Mouse (Mus musculus) CH12.LX (cell line): Measurements from ENCODE around the gene Gtf2h4. TPM values are rescaled to one million over a fixed set of nuclear protein-coding genes. Genes with fewer than 3 reads are reported as not detected.

ENCODE experiments used
- DNase-seq: peaks from one replicate; pipeline ENCODE4 v3.0.0-alpha.2; 2013; ENCODE audit errors: extremely low read depth
- H3K27ac ChIP-seq: 2 replicates; pipeline ENCODE4 v1.5.1; 2012; ENCODE audit warnings: low read depth, mild to moderate bottlenecking, control low read depth, moderate library complexity; ENCODE audit not compliant: insufficient read depth
- H3K27me3 ChIP-seq: replicated peaks from 2 replicates; pipeline ENCODE3; 2012; ENCODE audit warnings: inconsistent platforms
- H3K36me3 ChIP-seq, 2 experiments: replicated peaks in 1 of 2; 2 replicates each; pipeline versions ENCODE3 to v1.6.1; 2012; ENCODE audit warnings: inconsistent platforms in 1 of 2, low read length in 1 of 2, mild to moderate bottlenecking in 1 of 2, mixed read lengths in 1 of 2, moderate library complexity in 1 of 2; ENCODE audit not compliant: control insufficient read depth in 1 of 2, insufficient read depth in 1 of 2
- H3K4me1 ChIP-seq, 2 experiments: 2 replicates each; pipeline ENCODE4 v1.6.1; 2012; ENCODE audit warnings: inconsistent platforms in 1 of 2, moderate library complexity in 1 of 2; ENCODE audit not compliant: insufficient read depth in 2 of 2, control insufficient read depth in 1 of 2
- H3K4me2 ChIP-seq: 2 replicates; pipeline ENCODE4 v1.6.1; 2012; ENCODE audit warnings: low read depth, mild to moderate bottlenecking, control low read depth; ENCODE audit not compliant: poor library complexity, insufficient read depth, severe bottlenecking
- H3K4me3 ChIP-seq, 3 experiments: fragments of 150-350 bp in 1 of 3; sonication (generic) in 1 of 3; replicated peaks in 1 of 3; 2 replicates each; pipeline versions ENCODE3 to v1.5.1; 2011 to 2012; ENCODE audit warnings: low read depth in 2 of 3, low read length in 2 of 3, mild to moderate bottlenecking in 2 of 3, moderate library complexity in 2 of 3, control low read depth in 1 of 3, improper control_type of control experiment in 1 of 3, inconsistent platforms in 1 of 3, mixed read lengths in 1 of 3; ENCODE audit not compliant: poor library complexity in 1 of 3
- H3K79me2 ChIP-seq: replicated peaks from 2 replicates; pipeline ENCODE4 v1.6.1; 2012; ENCODE audit warnings: mild to moderate bottlenecking, moderate library complexity; ENCODE audit not compliant: control insufficient read depth, poor library complexity, insufficient read depth, severe bottlenecking; ENCODE audit errors: extremely low read depth
- H3K9ac ChIP-seq: 2 replicates; pipeline ENCODE4 v1.6.1; 2012; ENCODE audit warnings: low read depth, mild to moderate bottlenecking, control low read depth, moderate library complexity; ENCODE audit not compliant: insufficient read depth
- H3K9me3 ChIP-seq: replicated peaks from 2 replicates; pipeline ENCODE3; 2012; ENCODE audit warnings: low read length, inconsistent platforms, mixed read lengths
- BHLHE40 ChIP-seq: IDR thresholded peaks from 2 replicates; pipeline ENCODE4 v1.6.1; 2011; ENCODE audit warnings: mild to moderate bottlenecking, low read depth, low read length, improper control_type of control experiment
- CHD1 ChIP-seq: IDR thresholded peaks from 2 replicates; pipeline ENCODE4 v1.6.1; 2012; ENCODE audit warnings: low read depth, low read length, improper control_type of control experiment, inconsistent platforms
- CHD2 ChIP-seq: IDR thresholded peaks from 2 replicates; pipeline ENCODE4 v1.6.1; 2011; ENCODE audit warnings: low read length, improper control_type of control experiment
- CTCF ChIP-seq, 2 experiments: IDR thresholded peaks in 1 of 2; conservative IDR thresholded peaks in 1 of 2; 2 replicates each; pipeline ENCODE4 v1.5.1; 2011 to 2012; ENCODE audit warnings: low read depth in 2 of 2, low read length in 2 of 2, improper control_type of control experiment in 1 of 2, inconsistent platforms in 1 of 2, mild to moderate bottlenecking in 1 of 2, moderate library complexity in 1 of 2
- E2F4 ChIP-seq: IDR thresholded peaks from 2 replicates; pipeline ENCODE4 v1.6.1; 2011; ENCODE audit warnings: low read depth, low read length, improper control_type of control experiment; ENCODE audit not compliant: insufficient replicate concordance
- ELF1 ChIP-seq: IDR thresholded peaks from 2 replicates; pipeline ENCODE4 v1.6.1; 2014; ENCODE audit warnings: low read depth, mild to moderate bottlenecking, inconsistent platforms, low read length, improper control_type of control experiment
- EP300 ChIP-seq: IDR thresholded peaks from 2 replicates; pipeline ENCODE4 v1.6.1; 2011; ENCODE audit warnings: low read length, improper control_type of control experiment
- ETS1 ChIP-seq: conservative IDR thresholded peaks from 2 replicates; pipeline ENCODE4 v1.6.1; 2012; ENCODE audit warnings: low read depth, mild to moderate bottlenecking, inconsistent platforms, low read length, improper control_type of control experiment, moderate library complexity
- GABPA ChIP-seq: IDR thresholded peaks from 2 replicates; pipeline ENCODE4 v1.6.1; 2012; ENCODE audit warnings: low read depth, low read length, improper control_type of control experiment, inconsistent platforms; ENCODE audit not compliant: insufficient replicate concordance
- HCFC1 ChIP-seq: IDR thresholded peaks from 2 replicates; pipeline ENCODE4 v1.6.1; 2012; ENCODE audit warnings: low read depth, mild to moderate bottlenecking, inconsistent platforms, low read length, improper control_type of control experiment
- IRF4 ChIP-seq: IDR thresholded peaks from 2 replicates; pipeline ENCODE4 v1.6.1; 2014; ENCODE audit warnings: low read depth, mild to moderate bottlenecking, inconsistent platforms, low read length, improper control_type of control experiment
- JUN ChIP-seq: IDR thresholded peaks from 2 replicates; pipeline ENCODE4 v1.6.1; 2011; ENCODE audit warnings: low read depth, mild to moderate bottlenecking, low read length, improper control_type of control experiment, moderate library complexity; ENCODE audit not compliant: insufficient read depth
- JUND ChIP-seq: conservative IDR thresholded peaks from 2 replicates; pipeline ENCODE4 v1.6.1; 2011; ENCODE audit warnings: low read depth, low read length, improper control_type of control experiment
- KAT2A ChIP-seq: IDR thresholded peaks from 2 replicates; pipeline ENCODE4 v1.6.1; 2012; ENCODE audit warnings: low read length, improper control_type of control experiment, inconsistent platforms; ENCODE audit not compliant: insufficient replicate concordance
- MAFK ChIP-seq: IDR thresholded peaks from 2 replicates; pipeline ENCODE4 v1.6.1; 2011; ENCODE audit warnings: low read length, improper control_type of control experiment; ENCODE audit not compliant: insufficient replicate concordance
- MAX ChIP-seq: IDR thresholded peaks from 2 replicates; pipeline ENCODE4 v1.6.1; 2011; ENCODE audit warnings: low read length, improper control_type of control experiment
- MAZ ChIP-seq: IDR thresholded peaks from 2 replicates; pipeline ENCODE4 v1.6.1; 2012; ENCODE audit warnings: low read depth, mild to moderate bottlenecking, inconsistent platforms, low read length, improper control_type of control experiment, moderate library complexity
- MEF2A ChIP-seq: IDR thresholded peaks from 2 replicates; pipeline ENCODE4 v1.6.1; 2014; ENCODE audit warnings: low read depth, mild to moderate bottlenecking, inconsistent platforms, low read length, improper control_type of control experiment, borderline replicate concordance
- MXI1 ChIP-seq: IDR thresholded peaks from 2 replicates; pipeline ENCODE4 v1.6.1; 2011; ENCODE audit warnings: mild to moderate bottlenecking, low read depth, low read length, improper control_type of control experiment
- MYC ChIP-seq: IDR thresholded peaks from 2 replicates; pipeline ENCODE4 v1.6.1; 2011; ENCODE audit warnings: low read depth, mild to moderate bottlenecking, improper control_type of control experiment, low read length
- NELFE ChIP-seq: IDR thresholded peaks from 2 replicates; pipeline ENCODE4 v1.6.1; 2011; ENCODE audit warnings: low read depth, low read length, improper control_type of control experiment
- NRF1 ChIP-seq: IDR thresholded peaks from 2 replicates; pipeline ENCODE4 v1.6.1; 2014; ENCODE audit warnings: low read depth, mild to moderate bottlenecking, inconsistent platforms, low read length, improper control_type of control experiment, moderate library complexity
- PAX5 ChIP-seq: IDR thresholded peaks from 2 replicates; pipeline ENCODE4 v1.6.1; 2012; ENCODE audit warnings: low read length, inconsistent platforms, mixed read lengths
- POLR2A ChIP-seq: IDR thresholded peaks from 2 replicates; pipeline ENCODE4 v1.6.1; 2011; ENCODE audit warnings: low read depth, mild to moderate bottlenecking, improper control_type of control experiment, low read length
- POLR2AphosphoS2 ChIP-seq: IDR thresholded peaks from 2 replicates; pipeline ENCODE4 v1.6.1; 2011; ENCODE audit warnings: low read depth, low read length, improper control_type of control experiment
- RAD21 ChIP-seq: IDR thresholded peaks from 2 replicates; pipeline ENCODE4 v1.6.1; 2011; ENCODE audit warnings: low read depth, mild to moderate bottlenecking, low read length, improper control_type of control experiment, moderate library complexity
- RCOR1 ChIP-seq: conservative IDR thresholded peaks from 2 replicates; pipeline ENCODE4 v1.6.1; 2012; ENCODE audit warnings: low read depth, mild to moderate bottlenecking, inconsistent platforms, low read length, improper control_type of control experiment
- SIN3A ChIP-seq: IDR thresholded peaks from 2 replicates; pipeline ENCODE4 v1.6.1; 2012; ENCODE audit warnings: low read length, improper control_type of control experiment, inconsistent platforms
- SMC3 ChIP-seq: IDR thresholded peaks from 2 replicates; pipeline ENCODE4 v1.6.1; 2011; ENCODE audit warnings: low read depth, low read length, improper control_type of control experiment
- TBP ChIP-seq: conservative IDR thresholded peaks from 2 replicates; pipeline ENCODE4 v1.6.1; 2011; ENCODE audit warnings: low read depth, low read length, improper control_type of control experiment
- TCF12 ChIP-seq: IDR thresholded peaks from 2 replicates; pipeline ENCODE4 v1.6.1; 2014; ENCODE audit warnings: low read depth, mild to moderate bottlenecking, inconsistent platforms, low read length, improper control_type of control experiment
- UBTF ChIP-seq: IDR thresholded peaks from 2 replicates; pipeline ENCODE4 v1.6.1; 2012; ENCODE audit warnings: low read depth, mild to moderate bottlenecking, inconsistent platforms, low read length, improper control_type of control experiment, moderate library complexity
- USF1 ChIP-seq: IDR thresholded peaks from 2 replicates; pipeline ENCODE4 v1.6.1; 2014; ENCODE audit warnings: low read depth, mild to moderate bottlenecking, inconsistent platforms, low read length, improper control_type of control experiment
- USF2 ChIP-seq: conservative IDR thresholded peaks from 2 replicates; pipeline ENCODE4 v1.6.1; 2011; ENCODE audit warnings: low read depth, low read length, improper control_type of control experiment
- ZC3H11A ChIP-seq: IDR thresholded peaks from 2 replicates; pipeline ENCODE4 v1.6.1; 2012; ENCODE audit warnings: low read depth, mild to moderate bottlenecking, inconsistent platforms, low read length, improper control_type of control experiment
- ZKSCAN1 ChIP-seq: IDR thresholded peaks from 2 replicates; pipeline ENCODE4 v1.6.1; 2012; ENCODE audit warnings: low read depth, inconsistent platforms, low read length, improper control_type of control experiment, borderline replicate concordance
- ZMIZ1 ChIP-seq: IDR thresholded peaks from 2 replicates; pipeline ENCODE4 v1.6.1; 2012; ENCODE audit warnings: low read depth, mild to moderate bottlenecking, inconsistent platforms, low read length, improper control_type of control experiment
- ZNF384 ChIP-seq: IDR thresholded peaks from 2 replicates; pipeline ENCODE4 v1.6.1; 2012; ENCODE audit warnings: low read depth, low read length, improper control_type of control experiment, inconsistent platforms
- dilution Hi-C: fragments of 300-500 bp; cut with MboI; formaldehyde crosslinking; loops from 2 replicates; pipeline ENCODE4 v1.14.3; 2020; ENCODE audit warnings: low sequenced_read_pairs; ENCODE audit not compliant: extremely low pct_unique_long_range_greater_than_20kb, extremely low pct_ligation_motif_present
- in situ Hi-C: fragments of 300-500 bp; cut with MboI; formaldehyde crosslinking; loops from 3 replicates; pipeline ENCODE4 v1.14.3; 2019; ENCODE audit warnings: low sequenced_read_pairs, low pct_ligation_motif_present, low pct_unique_long_range_greater_than_20kb, mixed read lengths
- polyA plus RNA-seq: library from polyadenylated mRNA; unstranded; fragments of >175 nt; gene quantifications from 2 replicates; pipeline ENCODE4 v1.2.1, GENCODE M21; 2012; ENCODE audit warnings: low read depth; ENCODE audit not compliant: insufficient read length
- total RNA-seq, 2 experiments: library from RNA; depleted of rRNA; stranded (reverse); fragments of 300-350 nt in 1 of 2; fragments of >200 nt in 1 of 2; gene quantifications; 2 replicates each; pipeline ENCODE4 v1.2.3; 2012 to 2014

The Gtf2h4 gene
- total RNA-seq (2012; rRNA removed) = 51.7 and 55.7 TPM in 2 replicates
- total RNA-seq (2014; rRNA removed) = 35.3 and 40.7 TPM in 2 replicates
- 40.0 and 40.4 TPM in 2 replicates for polyA plus RNA-seq

GRCm38 (mm10) chr17:35673416-35674035, at the start of gene Gtf2h4:
Gene Gtf2h4, minus strand, starts transcription at chr17:35673739.
- Histone ChIP-seq H3K27me3 (no peaks in the 10 kb centered on the region), H3K4me3 (peak within 1 kb of the TSS; percentile 62 to 78 (median 67)), H3K9ac (peak within 1 kb of the TSS; percentile 90), H3K79me2 (no peaks in the 10 kb centered on the region), H3K36me3 (peaks cover 16 to 30% of the 10 kb centered on the region in 2 experiments), H3K9me3 (no peaks in the 10 kb centered on the region), H3K27ac (no peak within 1 kb of the TSS), H3K4me2 (peak within 1 kb of the TSS; percentile 55), H3K4me1 (peaks cover 6 to 19% of the 10 kb centered on the region in 2 experiments; a peak in 3 of 4 replicates)
- DNase-seq = peak; percentile 99
- dilution Hi-C loops (no loop called here), in situ Hi-C loops (no loop called here)
- no peak for TF ChIP-seq MAFK
- TF ChIP-seq KAT2A = peak; percentile 97
- TF ChIP-seq MAZ = no peak
- peak; percentile 98 for TF ChIP-seq HCFC1
- TF ChIP-seq CHD2 = no peak
- TF ChIP-seq GABPA = peak; percentile 61; the same call in 1 of the 2 replicates
- TF ChIP-seq BHLHE40 = no peak
- no peak for TF ChIP-seq USF1
- peak; percentile 98 for TF ChIP-seq JUND
- TF ChIP-seq MYC = peak; percentile 77; the same call in 1 of the 2 replicates
- no peak; the same call in 1 of the 2 replicates for TF ChIP-seq NRF1
- peak; percentile 48; the same call in 1 of the 2 replicates for TF ChIP-seq MAX
- peak; percentile 34; the same call in 1 of the 2 replicates for TF ChIP-seq TCF12
- no peak for TF ChIP-seq ZNF384
- TF ChIP-seq POLR2A = peak; percentile 65
- TF ChIP-seq ZKSCAN1 = no peak
- TF ChIP-seq IRF4 = peak; percentile 61
- no peak for TF ChIP-seq E2F4
- no peak for TF ChIP-seq ZMIZ1
- TF ChIP-seq RAD21 = no peak
- TF ChIP-seq TBP = peak; percentile 91
- TF ChIP-seq ELF1 = peak; percentile 32; the same call in 1 of the 2 replicates
- TF ChIP-seq SMC3 = no peak
- no peak for TF ChIP-seq CHD1
- TF ChIP-seq CTCF (conservative IDR thresholded peaks at IDR 0.05 in 1 of 2, IDR thresholded peaks at IDR 0.05 in 1 of 2; ENCODE audit: low read depth in 2 of 2, low read length in 2 of 2) = peak in 1 of 2 experiments; percentile 18; a peak in 1 of 4 replicates
- TF ChIP-seq ETS1 = no peak
- peak; percentile 92 for TF ChIP-seq JUN
- TF ChIP-seq POLR2AphosphoS2 = peak; percentile 44; the same call in 1 of the 2 replicates
- TF ChIP-seq MEF2A = no peak
- TF ChIP-seq USF2 = no peak
- TF ChIP-seq ZC3H11A = no peak
- TF ChIP-seq PAX5 = no peak
- TF ChIP-seq EP300 = no peak
- no peak for TF ChIP-seq UBTF
- TF ChIP-seq NELFE = peak; percentile 67
- peak; percentile 62; the same call in 1 of the 2 replicates for TF ChIP-seq SIN3A
- TF ChIP-seq RCOR1 = no peak
- TF ChIP-seq MXI1 = peak; percentile 46; the same call in 1 of the 2 replicates
